Mouse (Mus musculus): Measurements from ENCODE around the gene Ttc21a. TPM values are rescaled to one million over a fixed set of nuclear protein-coding genes. Genes with fewer than 3 reads are reported as not detected.

Ttc21a gene
- total and polyA plus RNA-seq, 3 experiments: 0.21 to 0.47 TPM; not detected in 1

- Histone ChIP-seq H3K9me3 (replicated peaks; ENCODE audit: low read length) (no peaks in the 10 kb centered on the region), H3K79me2 (replicated peaks; ENCODE audit: control insufficient read depth, extremely low read depth, insufficient read depth, poor library complexity, severe bottlenecking) (peaks cover 22% of the 10 kb centered on the region), H3K4me1 (ENCODE audit: control insufficient read depth in 1 of 2, insufficient read depth in 2 of 2) (peaks cover 14 to 51% of the 10 kb centered on the region in 2 experiments), H3K27me3 (replicated peaks) (peaks cover 6% of the 10 kb centered on the region), H3K4me2 (ENCODE audit: insufficient read depth, low read depth, poor library complexity, severe bottlenecking) (peak overlapping the region; percentile 89), H3K36me3 (replicated peaks in 1 of 2; ENCODE audit: control insufficient read depth in 1 of 2, insufficient read depth in 1 of 2, low read length in 1 of 2) (no peaks in the 10 kb centered on the region), H3K9ac (ENCODE audit: insufficient read depth, low read depth) (peak overlapping the region; percentile 46), H3K4me3 (replicated peaks in 1 of 3; ENCODE audit: low read depth in 2 of 3, low read length in 2 of 3, poor library complexity in 1 of 3) (peak overlapping the region; percentile 73 to 90 (median 79)), H3K27ac (ENCODE audit: insufficient read depth, low read depth) (peak overlapping the region; percentile 48)
- no peak for DNase-seq (ENCODE audit: extremely low read depth)
- in situ Hi-C loops (cut with MboI; ENCODE audit: low pct_ligation_motif_present, low pct_unique_long_range_greater_than_20kb, low sequenced_read_pairs) (no loop called here), dilution Hi-C loops (cut with MboI; ENCODE audit: extremely low pct_ligation_motif_present, extremely low pct_unique_long_range_greater_than_20kb, low sequenced_read_pairs) (no loop called here)
- no peak for TF ChIP-seq PAX5 (IDR thresholded peaks at IDR 0.05; ENCODE audit: low read length)
- TF ChIP-seq TCF12 (IDR thresholded peaks at IDR 0.05; ENCODE audit: low read depth, low read length): peak; percentile 62; the same call in 1 of the 2 replicates
- TF ChIP-seq E2F4 (IDR thresholded peaks at IDR 0.05; ENCODE audit: insufficient replicate concordance, low read depth, low read length): no peak
- no peak; the same call in 1 of the 2 replicates for TF ChIP-seq MEF2A (IDR thresholded peaks at IDR 0.05; ENCODE audit: borderline replicate concordance, low read depth, low read length)
- no peak for TF ChIP-seq SMC3 (IDR thresholded peaks at IDR 0.05; ENCODE audit: low read depth, low read length)
- TF ChIP-seq CHD1 (IDR thresholded peaks at IDR 0.05; ENCODE audit: low read depth, low read length): no peak
- TF ChIP-seq JUND (conservative IDR thresholded peaks at IDR 0.05; ENCODE audit: low read depth, low read length): no peak
- no peak for TF ChIP-seq MXI1 (IDR thresholded peaks at IDR 0.05; ENCODE audit: low read depth, low read length)
- no peak for TF ChIP-seq TBP (conservative IDR thresholded peaks at IDR 0.05; ENCODE audit: low read depth, low read length)
- peak; percentile 52; the same call in 1 of the 2 replicates for TF ChIP-seq MAZ (IDR thresholded peaks at IDR 0.05; ENCODE audit: low read depth, low read length)
- peak; percentile 85 for TF ChIP-seq POLR2A (IDR thresholded peaks at IDR 0.05; ENCODE audit: low read depth, low read length)
- TF ChIP-seq BHLHE40 (IDR thresholded peaks at IDR 0.05; ENCODE audit: low read depth, low read length): peak; percentile 11; the same call in 1 of the 2 replicates
- no peak for TF ChIP-seq CTCF (conservative IDR thresholded peaks at IDR 0.05 in 1 of 2, IDR thresholded peaks at IDR 0.05 in 1 of 2; ENCODE audit: low read depth in 2 of 2, low read length in 2 of 2)
- no peak for TF ChIP-seq ZKSCAN1 (IDR thresholded peaks at IDR 0.05; ENCODE audit: borderline replicate concordance, low read depth, low read length)
- TF ChIP-seq GABPA (IDR thresholded peaks at IDR 0.05; ENCODE audit: insufficient replicate concordance, low read depth, low read length): no peak
- TF ChIP-seq RCOR1 (conservative IDR thresholded peaks at IDR 0.05; ENCODE audit: low read depth, low read length): no peak
- 0 out of 2 replicates have a peak, but pooled peaks have one; percentile 14 for TF ChIP-seq ELF1 (IDR thresholded peaks at IDR 0.05; ENCODE audit: low read depth, low read length)
- no peak; the same call in 1 of the 2 replicates for TF ChIP-seq EP300 (IDR thresholded peaks at IDR 0.05; ENCODE audit: low read length)
- TF ChIP-seq HCFC1 (IDR thresholded peaks at IDR 0.05; ENCODE audit: low read depth, low read length): no peak
- TF ChIP-seq ETS1 (conservative IDR thresholded peaks at IDR 0.05; ENCODE audit: low read depth, low read length): no peak
- peak; percentile 53; the same call in 1 of the 2 replicates for TF ChIP-seq SIN3A (IDR thresholded peaks at IDR 0.05; ENCODE audit: low read length)
- 0 out of 2 replicates have a peak, but pooled peaks have one; percentile 19 for TF ChIP-seq KAT2A (IDR thresholded peaks at IDR 0.05; ENCODE audit: insufficient replicate concordance, low read length)
- TF ChIP-seq USF2 (conservative IDR thresholded peaks at IDR 0.05; ENCODE audit: low read depth, low read length): no peak
- TF ChIP-seq UBTF (IDR thresholded peaks at IDR 0.05; ENCODE audit: low read depth, low read length): peak; percentile 77
- no peak for TF ChIP-seq MAFK (IDR thresholded peaks at IDR 0.05; ENCODE audit: insufficient replicate concordance, low read length)
- TF ChIP-seq RAD21 (IDR thresholded peaks at IDR 0.05; ENCODE audit: low read depth, low read length): no peak
- TF ChIP-seq ZNF384 (IDR thresholded peaks at IDR 0.05; ENCODE audit: low read depth, low read length): no peak
- TF ChIP-seq IRF4 (IDR thresholded peaks at IDR 0.05; ENCODE audit: low read depth, low read length): 0 out of 2 replicates have a peak, but pooled peaks have one; percentile 6
- TF ChIP-seq USF1 (IDR thresholded peaks at IDR 0.05; ENCODE audit: low read depth, low read length): no peak
- TF ChIP-seq NELFE (IDR thresholded peaks at IDR 0.05; ENCODE audit: low read depth, low read length): peak; percentile 89
- no peak for TF ChIP-seq ZC3H11A (IDR thresholded peaks at IDR 0.05; ENCODE audit: low read depth, low read length)
- 0 out of 2 replicates have a peak, but pooled peaks have one; percentile 16 for TF ChIP-seq CHD2 (IDR thresholded peaks at IDR 0.05; ENCODE audit: low read length)
- 0 out of 2 replicates have a peak, but pooled peaks have one; percentile 31 for TF ChIP-seq POLR2AphosphoS2 (IDR thresholded peaks at IDR 0.05; ENCODE audit: low read depth, low read length)
- 0 out of 2 replicates have a peak, but pooled peaks have one; percentile 29 for TF ChIP-seq NRF1 (IDR thresholded peaks at IDR 0.05; ENCODE audit: low read depth, low read length)
- TF ChIP-seq ZMIZ1 (IDR thresholded peaks at IDR 0.05; ENCODE audit: low read depth, low read length): peak; percentile 77
- no peak for TF ChIP-seq JUN (IDR thresholded peaks at IDR 0.05; ENCODE audit: insufficient read depth, low read depth, low read length)
- peak; percentile 52; the same call in 1 of the 2 replicates for TF ChIP-seq MAX (IDR thresholded peaks at IDR 0.05; ENCODE audit: low read length)
Observed at GRCm38 (mm10) chr9:119983585-119984535, 46.5 kb downstream of the Ttc21a start.
